Mouse (Mus musculus) ovary, postnatal 10 days (tissue): ENCODE results near the gene Acox1.

Source experiments
- DNase-seq: peaks from one replicate; pipeline ENCODE4 v3.0.0; 2022; ENCODE audit warnings: low spot score

Acox1 gene

DNA sequence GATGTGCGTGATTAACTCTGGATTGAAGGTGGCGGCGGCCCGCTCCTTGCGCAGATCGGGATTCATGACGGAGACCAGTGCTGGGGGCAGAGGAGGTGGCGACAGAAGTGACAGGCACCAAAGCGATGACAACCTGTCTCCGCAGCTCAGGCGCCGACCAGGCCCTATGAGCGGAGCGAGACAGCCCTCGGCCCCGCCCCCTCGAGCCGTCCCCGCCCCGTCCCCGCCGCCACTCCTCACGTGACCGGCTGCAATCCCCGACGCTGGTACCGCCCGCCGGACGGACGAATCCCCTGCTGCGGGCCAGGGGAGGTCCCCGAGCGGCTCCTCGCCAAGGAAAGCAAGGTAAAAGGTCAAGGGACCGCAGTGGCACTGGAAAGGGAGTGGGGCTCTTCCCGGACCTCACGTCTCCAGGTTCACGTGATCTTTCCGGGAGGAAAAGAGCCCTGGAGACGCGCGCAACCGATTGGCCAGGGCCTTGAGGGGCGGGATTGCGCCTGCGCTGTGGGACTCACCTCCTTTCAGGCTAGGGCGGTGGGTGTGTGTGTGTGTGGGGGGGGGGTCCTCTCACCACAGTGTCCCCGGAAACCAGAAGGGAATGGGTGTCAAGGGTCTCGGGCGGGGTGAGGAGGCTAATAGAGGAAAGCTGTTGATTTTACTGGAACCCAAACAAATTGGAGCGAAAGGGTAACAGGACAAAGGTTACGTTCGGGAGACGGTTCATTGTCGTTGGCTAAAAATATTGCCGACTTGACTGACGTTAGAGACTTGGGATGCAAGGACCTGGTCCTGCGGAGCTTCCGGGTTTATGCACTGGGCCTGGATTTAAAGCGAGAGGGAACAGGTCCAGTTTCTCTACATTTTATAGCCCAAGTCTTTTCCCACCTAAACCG, at the start of gene Acox1, which contains the start of gene Ten1:
TSS of gene Acox1 (minus strand) at position 407 of the 893 bp plus-strand sequence.
TSS of gene Ten1 (plus strand) at position 217 of the 893 bp plus-strand sequence.
- DNase-seq = peak; percentile 93

DNA sequence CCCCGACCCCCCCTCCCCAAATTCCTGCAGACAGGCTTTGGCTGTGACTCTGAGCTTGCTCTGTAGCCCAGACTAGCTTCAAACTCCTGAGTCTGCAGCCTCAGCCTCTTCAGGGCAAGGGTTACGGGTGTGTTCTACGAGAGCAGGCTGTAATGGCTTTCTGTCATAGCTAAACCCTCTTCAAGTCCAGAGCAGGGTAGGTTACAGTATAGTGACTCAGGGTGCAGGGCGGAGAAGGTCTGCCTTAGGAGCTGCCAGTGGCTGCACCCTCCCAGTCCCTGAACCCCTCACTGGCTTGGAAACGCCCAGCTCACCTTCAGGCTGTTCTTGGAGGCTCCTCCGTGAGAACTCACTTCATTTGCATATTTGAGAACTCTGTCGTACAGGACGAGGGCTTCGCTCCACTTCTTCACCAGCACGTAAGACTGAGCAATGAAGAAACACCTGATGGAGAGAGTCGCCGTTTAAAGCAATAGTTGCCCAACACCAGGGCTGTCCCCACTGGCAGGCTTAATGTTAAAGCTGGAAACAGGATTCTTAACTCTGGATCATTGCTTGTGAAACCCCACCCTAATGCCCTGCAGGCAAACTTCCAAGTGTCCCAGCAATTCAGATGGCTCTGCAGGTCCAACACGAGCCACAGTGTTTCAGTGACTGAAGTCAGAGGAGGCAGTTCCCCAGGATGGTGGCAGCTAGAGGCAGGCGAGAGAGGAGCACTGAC, 48.8 kb upstream of the Acox1 start:
- DNase-seq = no peak

DNA sequence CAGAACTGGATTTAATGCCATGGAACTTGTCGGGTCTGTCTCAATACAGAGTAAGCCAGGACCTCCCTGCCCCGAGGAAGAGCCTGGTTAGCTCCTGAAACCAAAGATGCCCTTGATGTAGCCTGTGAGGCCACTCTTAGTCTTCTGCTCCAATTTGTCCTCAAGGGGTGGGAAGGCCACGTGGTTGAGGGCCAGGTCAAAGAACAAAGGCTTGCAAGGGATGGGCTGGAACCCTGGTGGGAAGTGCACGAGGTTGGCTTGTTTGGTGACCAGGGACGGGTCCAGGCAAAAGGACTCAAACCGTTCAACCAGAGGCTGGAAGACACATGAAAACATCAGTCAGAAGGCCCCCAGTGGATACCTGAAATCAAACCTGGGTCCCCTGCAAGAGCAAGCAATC, 46.8 kb upstream of the Acox1 start:
- DNase-seq = no peak

DNA sequence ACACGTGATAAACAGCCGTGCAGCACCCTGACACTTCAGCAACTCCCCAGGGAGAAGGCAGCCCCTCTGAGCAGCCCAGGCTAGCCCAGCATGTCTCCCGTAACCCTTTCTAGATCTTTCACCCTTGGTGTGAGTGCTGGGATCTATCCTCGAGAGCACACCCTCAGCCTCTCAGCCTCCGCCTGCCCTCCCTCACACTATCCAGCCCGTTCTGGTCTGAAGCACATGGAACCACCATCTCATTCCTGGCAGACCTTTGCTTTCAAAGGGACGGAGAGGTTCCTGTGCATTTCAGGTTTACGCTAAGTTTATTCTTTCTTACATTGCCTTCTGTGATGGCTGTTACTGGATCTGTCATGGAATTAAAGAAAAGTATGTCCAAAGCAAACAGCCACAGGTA, 45.7 kb upstream of the Acox1 start:
- DNase-seq = no peak

DNA sequence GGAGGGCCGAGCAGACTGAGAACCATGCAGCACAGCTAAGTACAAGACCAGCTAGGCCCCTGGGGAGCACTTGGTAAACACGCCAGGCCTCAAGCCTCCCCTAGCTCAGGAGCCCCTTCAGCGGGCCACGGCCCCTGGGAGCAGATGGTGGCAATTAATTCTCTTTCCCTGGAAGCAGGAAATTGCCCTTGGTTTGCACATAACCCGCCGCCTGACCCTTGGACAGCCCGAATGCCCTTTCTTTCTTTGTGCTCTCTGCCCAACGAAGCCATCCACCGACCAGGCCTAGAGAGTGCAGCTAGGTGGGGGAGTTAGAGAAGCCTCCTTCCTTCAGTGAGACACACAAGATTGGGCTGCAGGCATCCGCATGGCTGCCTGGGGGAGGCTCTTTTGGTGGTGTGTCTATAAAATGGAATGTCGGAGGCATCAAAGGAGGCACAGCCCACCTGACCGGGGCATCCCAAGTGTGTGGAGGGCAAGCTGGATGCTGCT, 42.9 kb upstream of the Acox1 start:
- no peak for DNase-seq

DNA sequence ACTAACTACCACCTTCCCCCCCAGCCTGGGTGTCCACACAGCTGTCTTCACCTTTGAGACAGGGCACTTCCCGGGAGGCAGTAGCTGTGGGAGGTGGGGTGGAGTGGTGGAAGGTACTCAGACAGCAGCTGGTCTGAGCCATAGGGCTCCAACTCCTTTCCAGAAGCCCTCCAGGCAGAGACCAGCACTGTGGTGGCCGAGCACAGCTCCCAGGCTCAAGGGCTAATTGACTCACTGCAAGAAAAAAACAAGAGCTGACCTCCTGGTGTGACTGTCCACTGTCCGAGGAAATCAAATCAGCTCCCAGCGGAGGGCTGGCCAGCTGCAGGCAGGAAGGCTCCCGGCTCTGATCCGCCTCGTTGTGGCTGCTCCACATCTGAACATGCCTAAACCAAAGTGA, 41.0 kb upstream of the Acox1 start:
- DNase-seq = no peak

DNA sequence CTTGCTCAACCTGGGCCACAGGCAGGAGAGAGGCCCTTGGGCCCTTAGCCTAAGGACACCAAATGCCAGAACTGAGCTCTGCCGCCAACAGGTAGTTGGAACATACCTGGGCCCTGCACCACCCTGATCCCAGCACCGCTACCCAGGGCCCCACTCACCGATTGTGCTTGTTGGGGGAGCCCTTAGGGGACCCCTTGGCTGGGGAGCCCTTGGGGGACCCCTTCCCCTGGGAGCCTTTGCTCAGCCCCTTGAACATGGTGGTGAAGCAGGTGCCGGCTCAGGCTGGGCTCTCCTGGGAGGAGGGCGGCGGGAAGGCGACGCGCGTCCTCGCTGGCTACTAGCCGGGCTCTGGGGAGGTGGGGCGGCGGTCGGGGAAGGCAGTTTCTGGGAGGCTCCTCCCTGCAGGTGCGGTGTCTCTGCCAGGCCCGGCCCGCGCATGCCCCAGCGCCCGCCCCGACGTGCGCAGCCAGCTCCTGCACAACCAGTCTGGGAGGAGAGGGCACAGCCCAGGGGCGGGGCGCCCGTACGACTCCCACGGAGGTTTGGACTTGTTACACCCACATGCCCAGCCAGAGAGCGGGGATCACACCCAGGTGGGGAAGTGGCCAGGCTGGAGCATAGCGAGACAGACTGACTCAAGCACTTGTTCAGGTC, 39.0 kb upstream of the Acox1 start, which contains the start of gene Evpl:
TSS of gene Evpl (minus strand) at position 336 of the 654 bp plus-strand sequence.
- DNase-seq = peak; percentile 39

DNA sequence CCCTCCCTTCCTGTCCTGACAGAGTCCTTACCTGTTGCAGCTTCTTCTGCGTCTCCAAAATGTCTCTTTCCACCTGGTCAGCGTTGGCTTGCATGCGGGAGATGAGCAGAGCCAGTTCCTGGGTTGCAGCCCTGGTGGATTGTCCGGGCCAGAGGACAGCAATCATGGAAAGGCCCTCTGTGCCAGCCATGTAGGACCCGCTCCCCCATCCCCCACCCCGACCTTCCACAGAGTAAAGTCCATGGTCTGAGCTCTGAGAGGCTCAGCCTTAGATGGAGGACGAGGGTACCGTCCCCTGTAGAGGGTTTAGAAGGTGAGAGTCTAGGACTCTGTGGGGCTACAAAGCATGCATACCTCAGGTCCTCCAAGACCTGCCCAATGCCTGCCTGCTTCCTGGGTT, 36.1 kb upstream of the Acox1 start:
- DNase-seq = no peak

DNA sequence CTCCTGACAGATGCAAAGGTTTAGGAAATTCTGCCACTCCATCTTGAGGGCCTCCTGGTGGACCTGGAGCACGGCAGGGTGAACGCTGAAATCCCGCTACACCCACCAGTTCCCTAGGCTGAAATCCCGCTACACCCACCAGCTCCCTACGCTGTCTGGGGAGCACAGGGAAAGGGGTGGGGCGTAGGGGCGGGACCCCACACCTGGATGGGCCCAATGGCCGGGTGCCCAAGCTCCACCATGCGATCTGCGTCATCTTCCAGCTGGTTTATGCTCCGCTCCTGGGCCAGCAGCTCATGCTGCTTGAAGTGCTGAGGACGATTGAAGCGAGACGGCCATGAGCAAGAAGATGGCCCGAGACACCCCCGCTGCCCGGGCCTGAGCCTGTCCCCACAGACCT, 33.6 kb upstream of the Acox1 start:
- no peak for DNase-seq

DNA sequence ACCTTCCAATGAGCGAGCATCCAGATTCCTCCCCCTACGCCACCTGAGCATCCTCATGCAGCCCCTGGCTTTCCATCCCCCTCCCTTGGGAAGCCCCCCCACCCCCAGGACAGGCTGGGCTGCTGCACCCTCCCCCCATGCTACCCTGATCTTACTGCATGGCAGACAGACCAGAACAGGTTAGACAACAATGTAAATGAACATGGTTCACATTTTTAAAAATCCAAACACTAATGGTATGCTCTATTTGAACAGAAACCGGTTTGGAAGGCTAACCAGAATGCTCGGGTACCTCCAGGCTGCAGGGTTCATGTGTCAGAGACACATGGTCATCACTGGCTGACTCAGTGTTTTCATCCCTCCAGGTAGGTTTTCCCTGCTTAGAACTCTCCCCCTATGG, 29.9 kb upstream of the Acox1 start:
- DNase-seq = no peak

DNA sequence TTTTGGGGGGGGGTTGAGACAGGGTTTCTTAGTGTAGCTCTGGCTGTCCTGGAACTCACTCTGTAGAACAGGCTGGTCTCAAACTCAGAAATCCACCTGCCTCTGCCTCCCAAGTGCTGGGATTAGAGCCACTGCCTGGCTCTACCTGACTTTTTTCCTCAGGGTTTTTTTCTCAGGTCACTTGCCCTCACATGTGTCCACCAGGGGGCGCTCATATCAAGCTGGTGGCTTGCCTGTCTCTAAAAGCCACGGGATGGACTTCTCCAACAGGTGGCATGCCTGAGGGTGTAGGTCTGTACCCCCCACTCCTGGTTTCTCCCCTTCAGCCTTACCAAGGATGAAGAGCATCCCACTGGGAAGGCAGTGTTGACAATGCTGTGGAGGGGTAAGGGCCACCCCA, 27.6 kb upstream of the Acox1 start:
- DNase-seq = peak; percentile 80

DNA sequence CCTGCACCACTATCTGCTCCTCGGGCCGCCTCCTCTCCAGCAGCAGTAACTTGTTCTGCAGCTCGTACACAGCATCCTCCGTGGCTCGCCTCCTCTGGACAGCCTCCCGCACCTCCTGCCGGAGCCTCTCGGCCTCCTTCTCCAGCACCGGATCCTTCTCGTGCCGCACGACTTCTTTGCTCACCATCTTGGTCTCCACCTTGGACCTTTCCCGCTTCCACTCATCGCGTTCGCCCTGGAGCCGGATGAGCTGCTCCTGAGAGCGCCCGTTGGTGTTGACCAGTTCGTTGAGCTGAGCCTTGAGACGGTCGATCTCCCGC, 23.9 kb upstream of the Acox1 start:
- DNase-seq = no peak

DNA sequence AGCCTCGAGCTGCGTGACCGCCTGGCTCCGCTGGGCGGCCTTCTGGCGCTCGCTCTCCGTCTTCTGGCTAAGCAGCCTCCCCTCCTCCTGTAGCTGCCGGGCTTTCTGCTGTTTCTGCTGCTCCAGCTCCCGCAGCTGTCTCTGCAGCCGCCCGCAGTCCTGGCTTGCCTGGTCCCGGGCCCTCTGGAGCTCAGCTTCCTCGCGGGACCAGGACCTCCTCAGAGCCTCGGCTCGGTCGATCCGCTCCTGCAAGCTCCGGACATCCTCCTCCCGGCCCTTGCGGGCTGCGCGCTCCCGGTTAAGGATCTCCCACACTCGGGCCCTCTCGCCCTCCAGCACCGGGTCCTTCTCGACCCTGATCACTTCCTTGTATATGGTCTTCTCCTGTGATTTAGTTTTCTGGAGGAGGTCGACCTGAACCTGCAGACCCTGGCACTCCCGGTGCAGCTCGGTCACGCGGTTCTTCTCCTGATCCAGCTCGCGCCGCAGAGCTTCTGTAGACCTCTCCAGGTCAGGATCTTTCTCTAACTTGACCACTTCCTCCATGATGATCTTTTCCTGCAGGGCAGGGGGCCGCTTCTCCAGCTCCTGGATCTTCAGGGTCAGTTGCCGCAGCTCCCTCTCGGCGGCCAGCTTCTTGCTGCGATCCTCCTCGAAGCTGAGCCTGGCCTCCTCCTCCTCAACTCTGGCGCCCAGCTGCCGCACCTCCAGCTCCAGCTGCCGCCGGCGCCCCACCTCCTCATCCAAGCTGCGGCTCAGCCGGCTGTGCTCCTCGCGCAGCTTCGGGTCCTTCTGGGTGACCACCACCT, 23.3 kb upstream of the Acox1 start:
- no peak for DNase-seq

DNA sequence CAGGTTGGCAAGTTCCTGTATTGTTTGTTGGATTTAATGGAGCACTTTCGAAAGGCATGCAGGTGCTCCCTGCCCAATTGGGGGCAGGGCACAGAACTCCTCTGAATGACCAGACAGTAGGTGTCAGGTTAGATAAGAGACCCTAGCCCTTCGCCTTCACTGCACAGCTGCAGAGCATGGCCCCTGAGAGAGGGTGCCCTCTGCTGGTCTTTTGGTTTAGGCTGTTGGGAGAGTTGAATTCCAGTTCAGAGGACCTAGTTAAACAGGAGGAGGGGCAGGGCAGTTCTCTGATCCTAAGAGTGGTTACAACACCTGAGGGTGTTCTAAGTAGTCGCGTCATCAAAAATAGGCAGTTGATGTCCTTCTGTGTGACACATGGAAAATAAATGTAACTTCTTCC, 21.0 kb upstream of the Acox1 start:
- no peak for DNase-seq

DNA sequence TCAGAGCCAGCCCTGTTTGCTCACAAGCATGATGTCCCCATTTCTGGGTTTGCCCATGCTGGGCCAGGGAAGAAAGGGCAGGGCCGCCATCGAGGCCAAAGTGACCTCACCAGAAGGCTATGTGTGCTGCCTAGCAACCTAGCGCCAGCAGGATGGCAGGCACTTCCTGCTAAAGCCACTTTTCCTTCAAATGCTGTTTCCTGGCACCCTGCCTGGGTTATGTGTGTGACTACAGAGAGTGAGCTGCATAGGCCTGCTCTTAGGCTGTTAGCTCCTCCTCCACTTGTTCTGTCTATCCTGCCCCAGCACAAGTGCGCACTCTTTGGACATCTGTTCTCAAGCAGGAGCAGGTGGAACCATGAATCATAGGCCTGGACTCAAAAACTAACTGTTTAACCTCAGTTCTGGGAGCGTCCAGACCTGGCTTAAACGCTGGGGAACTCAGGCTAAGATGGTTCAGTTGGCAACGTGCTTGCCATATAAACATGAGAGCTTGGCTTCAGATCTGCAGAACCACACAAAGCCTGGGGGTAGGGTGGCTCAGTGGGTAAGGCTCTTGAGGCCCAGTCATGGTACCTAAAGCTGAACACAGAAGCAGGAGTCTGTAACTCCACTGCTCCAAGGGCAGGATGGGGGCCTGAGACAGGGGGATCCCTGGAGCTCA, 20.0 kb upstream of the Acox1 start:
- DNase-seq = peak; percentile 61

DNA sequence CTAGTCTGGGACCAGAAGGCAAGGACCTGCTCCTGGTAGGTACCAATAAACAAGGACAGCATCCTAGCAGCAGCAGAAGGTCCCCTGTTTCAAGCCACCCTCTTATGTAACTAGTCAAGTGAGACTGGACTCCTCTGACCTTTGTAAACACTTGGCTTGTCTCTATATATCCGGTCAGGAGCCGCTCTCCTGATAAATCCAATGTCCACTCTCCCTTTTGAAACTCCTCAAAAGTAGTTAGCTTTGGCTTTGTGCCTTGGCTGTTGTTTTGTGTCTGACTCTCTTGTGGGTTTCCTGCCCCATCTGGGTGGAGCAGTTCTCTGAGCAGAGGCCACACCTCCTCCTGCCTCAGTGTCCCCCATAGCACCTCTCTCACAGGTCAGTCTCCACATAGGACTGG, 19.4 kb upstream of the Acox1 start:
- DNase-seq = no peak

DNA sequence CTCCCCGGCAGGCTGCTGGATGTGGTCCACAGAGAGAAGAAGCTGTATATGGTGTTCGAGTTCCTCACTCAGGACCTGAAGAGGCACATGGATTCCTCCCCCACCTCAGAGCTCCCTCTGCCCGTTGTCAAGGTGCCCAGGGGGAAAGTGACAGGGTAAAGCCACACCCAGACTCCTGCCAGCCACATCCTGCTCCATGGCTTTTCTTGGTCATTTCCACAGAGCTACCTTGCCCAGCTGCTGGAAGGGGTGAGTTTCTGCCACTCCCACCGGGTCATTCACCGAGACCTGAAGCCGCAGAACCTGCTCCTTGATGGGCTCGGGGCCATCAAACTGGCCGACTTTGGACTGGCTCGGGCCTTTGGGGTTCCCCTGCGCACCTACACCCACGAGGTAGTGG, 17.7 kb upstream of the Acox1 start:
- no peak for DNase-seq

DNA sequence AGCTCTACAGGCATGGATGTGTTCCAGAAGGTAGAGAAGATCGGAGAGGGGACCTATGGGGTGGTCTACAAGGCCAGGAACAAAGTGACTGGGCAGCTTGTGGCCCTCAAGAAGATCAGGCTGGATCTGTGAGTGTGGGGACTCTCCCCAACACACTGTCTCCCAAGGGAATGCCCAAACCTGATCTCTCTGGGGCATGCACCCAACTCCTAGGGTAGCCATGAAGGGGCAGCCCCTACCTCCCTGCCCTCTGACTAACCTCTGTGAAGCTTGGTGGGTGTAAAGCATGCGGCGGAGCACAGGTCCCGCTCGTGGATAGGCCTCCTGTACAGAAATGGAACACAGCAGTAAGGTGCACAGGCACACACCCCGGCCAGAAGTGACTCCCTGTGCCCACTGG, 17.1 kb upstream of the Acox1 start:
- no peak for DNase-seq

DNA sequence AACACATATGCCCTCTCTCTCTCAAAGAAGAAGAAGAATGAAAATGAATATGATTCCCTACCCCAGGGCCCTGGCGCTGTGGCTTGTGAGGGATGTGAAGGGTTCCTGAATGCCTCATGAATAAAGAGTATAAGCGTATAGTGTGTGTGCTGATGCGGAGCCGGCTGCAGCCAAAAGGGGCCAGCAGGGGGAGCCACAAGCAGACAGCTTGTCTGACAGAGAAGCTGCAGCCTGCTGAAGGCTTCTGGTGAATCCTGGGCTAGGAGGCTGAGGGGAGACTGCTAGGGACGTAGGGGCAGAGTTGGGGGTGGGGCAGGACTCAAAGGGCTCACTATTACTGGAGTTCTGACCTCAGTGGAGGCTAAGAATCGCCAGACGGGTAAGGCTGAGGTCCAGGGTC, 16.3 kb upstream of the Acox1 start:
- DNase-seq = no peak

DNA sequence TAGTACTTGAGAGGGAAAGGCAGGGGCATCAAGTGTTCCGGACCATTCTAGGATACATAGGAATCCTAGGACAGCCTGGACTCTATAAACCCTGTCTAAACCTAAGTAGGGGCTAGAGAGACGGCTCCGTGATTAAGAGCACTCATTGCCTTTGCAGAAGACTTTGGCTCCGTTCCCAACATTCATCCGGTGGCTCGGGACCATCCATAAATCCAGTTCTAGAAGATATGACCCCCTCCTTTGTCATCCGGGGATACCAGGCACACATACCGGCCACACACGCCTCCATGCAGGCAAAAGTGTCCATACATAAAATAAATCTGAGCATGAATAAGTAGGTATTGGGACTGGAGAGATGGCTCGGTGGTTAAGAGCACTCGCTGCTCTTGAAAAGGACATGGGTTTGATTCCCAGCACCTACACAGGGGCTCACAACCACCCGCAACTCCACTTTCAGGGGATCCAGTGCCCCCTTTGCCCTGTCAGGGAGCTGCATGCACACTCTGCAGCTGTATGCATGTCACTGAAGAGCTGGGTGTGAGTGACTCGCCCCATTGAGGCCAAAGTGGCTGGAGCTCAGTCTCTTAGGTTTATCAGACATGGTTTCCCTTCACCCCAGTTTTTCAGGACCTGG, 15.1 kb upstream of the Acox1 start:
- DNase-seq = no peak

DNA sequence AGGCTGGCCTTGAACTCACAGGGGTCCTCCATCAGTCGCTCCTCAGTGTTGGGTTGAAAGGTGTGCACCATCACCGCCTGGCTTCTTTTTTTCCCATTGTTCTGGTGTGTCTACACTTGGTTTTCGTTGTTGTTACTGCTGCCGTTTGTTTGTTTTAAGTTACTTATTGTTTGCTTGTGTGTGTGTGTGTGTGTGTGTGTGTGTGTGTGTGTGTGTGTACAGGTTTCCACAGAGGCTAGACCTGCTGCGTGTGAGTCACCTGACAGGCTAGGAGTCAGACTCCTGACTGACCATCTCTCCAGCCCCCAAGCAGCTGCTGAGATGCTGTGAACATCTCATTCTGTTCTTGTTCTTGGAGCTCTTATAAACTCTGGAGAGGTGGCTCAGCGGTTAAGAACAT, 14.0 kb upstream of the Acox1 start:
- no peak for DNase-seq
